Mouse (Mus musculus) granulocyte monocyte progenitor cell, adult 5-6 weeks (primary cell): ENCODE measurements around the gene Ush2a. TPM values are rescaled to one million over a fixed set of nuclear protein-coding genes. Genes with fewer than 3 reads are reported as not detected.

ENCODE experiments used
- ATAC-seq: replicated peaks from 2 replicates; pipeline ENCODE4 v1.8.0; 2016; ENCODE audit warnings: mild to moderate bottlenecking, moderate TSS enrichment, inconsistent platforms; ENCODE audit not compliant: poor library complexity, severe bottlenecking
- total RNA-seq, 2 experiments: library from RNA; stranded (forward) in 1 of 2; stranded (reverse) in 1 of 2; fragments of 200-712, 200-1000 nt in 1 of 2; fragments of >200 nt in 1 of 2; fragmentation: Nextera tagmentation in 1 of 2; gene quantifications; 2 replicates each; pipeline ENCODE4 v1.2.3; 2014 to 2017

Ush2a gene
- total RNA-seq, 2 experiments from 2014 or later: not detected

GRCm38 (mm10) chr1:188385180-188385579 is 123.4 kb downstream of the Ush2a start:
- no peak for ATAC-seq

GRCm38 (mm10) chr1:188385733-188386261 is 124.0 kb downstream of the Ush2a start:
- ATAC-seq: no peak

GRCm38 (mm10) chr1:188387321-188387720 is 125.5 kb downstream of the Ush2a start:
- no peak for ATAC-seq

- ATAC-seq: peak; percentile 95
Measured at GRCm38 (mm10) chr1:188387820-188388471, 126.1 kb downstream of the Ush2a start.

GRCm38 (mm10) chr1:188390080-188390479 is 128.3 kb downstream of the Ush2a start:
- no peak for ATAC-seq

- ATAC-seq: no peak
Measured at GRCm38 (mm10) chr1:188407176-188407575, 145.4 kb downstream of the Ush2a start.

- no peak for ATAC-seq
Measured at GRCm38 (mm10) chr1:188407613-188408386, 146.0 kb downstream of the Ush2a start.

GRCm38 (mm10) chr1:188410547-188410946 is 148.7 kb downstream of the Ush2a start:
- ATAC-seq: no peak

GRCm38 (mm10) chr1:188420543-188420942 is 158.7 kb downstream of the Ush2a start:
- no peak for ATAC-seq

GRCm38 (mm10) chr1:188428172-188428571 is 166.3 kb downstream of the Ush2a start:
- ATAC-seq: no peak

- no peak for ATAC-seq
Measured at GRCm38 (mm10) chr1:188430689-188431088, 168.9 kb downstream of the Ush2a start.

- ATAC-seq: no peak
Measured at GRCm38 (mm10) chr1:188447964-188448363, 186.1 kb downstream of the Ush2a start.

- no peak for ATAC-seq
Measured at GRCm38 (mm10) chr1:188456466-188457175, 194.8 kb downstream of the Ush2a start.

GRCm38 (mm10) chr1:188457221-188458008 is 195.6 kb downstream of the Ush2a start:
- peak; percentile 94 for ATAC-seq

GRCm38 (mm10) chr1:188461203-188461602 is 199.4 kb downstream of the Ush2a start:
- no peak for ATAC-seq

- ATAC-seq: no peak
Measured at GRCm38 (mm10) chr1:188464653-188465052, 202.8 kb downstream of the Ush2a start.

- no peak for ATAC-seq
Measured at GRCm38 (mm10) chr1:188468371-188468783, 206.6 kb downstream of the Ush2a start.

- no peak for ATAC-seq
Measured at GRCm38 (mm10) chr1:188504958-188505357, 243.1 kb downstream of the Ush2a start.

GRCm38 (mm10) chr1:188518792-188519191 is 257.0 kb downstream of the Ush2a start:
- ATAC-seq: no peak

- ATAC-seq: no peak
Measured at GRCm38 (mm10) chr1:188527451-188527850, 265.6 kb downstream of the Ush2a start.
